Mouse (Mus musculus) embryonic facial prominence, embryonic 12.5 days (tissue): ENCODE measurements around the gene Ppwd1. TPM values are rescaled to one million over a fixed set of nuclear protein-coding genes. Genes with fewer than 3 reads are reported as not detected.
"Not testable (repeated sequence)": the region's sequence is repeated elsewhere in the genome, so short reads cannot be mapped to it uniquely, and the experiment has no call there.

Experiments
- ATAC-seq: fragments of 200-750 bp; cut with Nextera tagmentation; 2 replicates; pipeline ENCODE4 v1.8.0; 2017; ENCODE audit not compliant: insufficient number of reproducible peaks, insufficient read depth, low FRiP score, low TSS enrichment
- H3K27ac ChIP-seq: fragments of 300-500 bp; sonication (generic); 2 replicates; pipeline ENCODE4 v1.5.1; 2016; ENCODE audit warnings: mild to moderate bottlenecking
- H3K27me3 ChIP-seq: fragments of 300-500 bp; sonication (generic); 2 replicates; pipeline ENCODE4 v1.6.1; 2016; ENCODE audit warnings: mild to moderate bottlenecking, moderate library complexity
- H3K36me3 ChIP-seq: fragments of 300-500 bp; sonication (generic); 2 replicates; pipeline ENCODE4 v1.6.1; 2016; ENCODE audit warnings: mild to moderate bottlenecking
- H3K4me1 ChIP-seq: fragments of 300-500 bp; sonication (generic); 2 replicates; pipeline ENCODE4 v1.6.1; 2016
- H3K4me2 ChIP-seq: fragments of 300-500 bp; sonication (generic); replicated peaks from 2 replicates; pipeline ENCODE4 v1.6.1; 2016; ENCODE audit warnings: mild to moderate bottlenecking, moderate library complexity
- H3K4me3 ChIP-seq: fragments of 300-500 bp; sonication (generic); 2 replicates; pipeline ENCODE4 v1.5.1; 2016; ENCODE audit warnings: mild to moderate bottlenecking
- H3K9ac ChIP-seq: fragments of 300-500 bp; sonication (generic); 2 replicates; pipeline ENCODE4 v1.6.1; 2016; ENCODE audit warnings: mild to moderate bottlenecking, moderate library complexity
- H3K9me3 ChIP-seq: fragments of 300-500 bp; sonication (generic); 2 replicates; pipeline ENCODE4 v1.6.1; 2016; ENCODE audit warnings: mild to moderate bottlenecking, moderate library complexity
- WGBS: fragments of 180-500 bp; shearing (Covaris S2); methylation state at CpG from one replicate; pipeline ENCODE4 v1.1.7; 2016; 5-methylcytosine and 5-hydroxymethylcytosine counted together
- polyA plus RNA-seq: library from polyadenylated mRNA; unstranded; fragments of >200 nt; fragmentation: Nextera tagmentation; extraction: Ambion mirVana; gene quantifications from 2 replicates; pipeline ENCODE4 v1.2.1, GENCODE M21; 2016

The Ppwd1 gene
- polyA plus RNA-seq = 15.8 and 17.1 TPM in 2 replicates

DNA sequence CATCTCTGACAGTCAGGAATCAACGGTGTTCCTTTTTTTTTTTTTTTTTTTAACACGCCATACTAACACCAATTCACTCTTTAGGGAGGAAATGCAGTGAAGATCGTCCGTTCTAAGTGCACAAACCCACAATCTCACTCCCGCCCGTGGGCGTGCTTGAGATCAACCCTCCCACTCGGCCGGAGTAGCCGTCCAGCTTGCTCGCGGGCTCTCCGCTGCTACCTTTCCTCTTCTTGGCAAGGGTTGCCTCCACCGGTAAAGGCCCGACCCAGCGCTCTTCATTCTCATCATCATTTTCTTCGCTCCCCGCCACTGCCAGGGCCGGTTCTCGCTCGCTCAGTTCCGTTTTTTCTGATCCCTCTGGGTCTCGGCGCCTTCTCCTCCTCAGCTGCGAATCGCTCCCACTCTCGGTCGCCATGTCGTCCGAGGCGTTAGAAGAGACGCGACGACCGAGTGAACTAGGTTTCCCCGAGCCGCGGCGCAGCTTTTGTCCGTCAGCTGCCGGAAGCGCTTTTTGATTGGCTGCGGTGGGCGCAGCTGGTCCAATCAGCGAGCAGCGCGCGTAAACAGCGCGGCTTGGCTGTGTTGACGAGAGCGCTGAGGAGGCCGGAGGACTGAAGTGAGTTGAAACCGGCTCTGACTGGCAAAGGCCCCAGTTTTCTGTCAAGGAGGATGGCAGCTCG, at the start of gene Ppwd1, which contains the start of gene Cenpk:
Gene Ppwd1, minus strand, starts transcription at position 460 of the 683 bp plus-strand sequence.
Gene Cenpk, plus strand, starts transcription at position 228 of the 683 bp plus-strand sequence.
- Histone ChIP-seq H3K4me3 (peak within 1 kb of the TSS; percentile 75), H3K9me3 (no peaks in the 10 kb centered on the region), H3K9ac (peak within 1 kb of the TSS; percentile 78), H3K4me1 (peaks cover 5% of the 10 kb centered on the region), H3K27ac (peak within 1 kb of the TSS; percentile 88), H3K4me2 (peak within 1 kb of the TSS; percentile 69), H3K27me3 (no peaks in the 10 kb centered on the region), H3K36me3 (no peaks in the 10 kb centered on the region)
- under 1% methylated on average over 55 of the region's 55 CpGs for WGBS
- ATAC-seq = peak; percentile 98

DNA sequence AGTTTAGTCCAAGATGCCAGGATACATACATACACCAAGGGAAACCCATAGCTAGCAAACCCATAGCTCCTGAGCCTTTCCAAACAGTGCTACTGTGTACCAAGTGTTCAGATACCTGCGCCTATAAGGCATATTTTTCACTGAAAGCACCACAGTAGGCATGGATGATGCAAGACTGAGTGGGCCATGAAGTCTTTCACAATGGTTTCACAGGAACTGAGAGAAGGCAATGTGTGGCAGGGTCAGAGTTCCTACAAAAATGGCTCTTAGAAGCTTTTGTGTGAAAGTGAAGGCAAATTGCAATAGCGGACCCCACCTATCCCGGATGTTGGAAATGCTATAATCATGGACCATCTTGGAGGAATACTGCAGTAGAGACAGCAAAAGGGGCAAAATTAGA, 30.4 kb upstream of the Ppwd1 start:
- Histone ChIP-seq H3K9me3 (no peaks in the 10 kb centered on the region), H3K27ac (no peak overlapping the region), H3K4me3 (no peak overlapping the region), H3K36me3 (no peaks in the 10 kb centered on the region), H3K9ac (no peak overlapping the region), H3K4me1 (no peaks in the 10 kb centered on the region), H3K27me3 (no peaks in the 10 kb centered on the region), H3K4me2 (no peak overlapping the region)
- WGBS = 88% methylated on average over 3 of the region's 3 CpGs
- no peak for ATAC-seq

DNA sequence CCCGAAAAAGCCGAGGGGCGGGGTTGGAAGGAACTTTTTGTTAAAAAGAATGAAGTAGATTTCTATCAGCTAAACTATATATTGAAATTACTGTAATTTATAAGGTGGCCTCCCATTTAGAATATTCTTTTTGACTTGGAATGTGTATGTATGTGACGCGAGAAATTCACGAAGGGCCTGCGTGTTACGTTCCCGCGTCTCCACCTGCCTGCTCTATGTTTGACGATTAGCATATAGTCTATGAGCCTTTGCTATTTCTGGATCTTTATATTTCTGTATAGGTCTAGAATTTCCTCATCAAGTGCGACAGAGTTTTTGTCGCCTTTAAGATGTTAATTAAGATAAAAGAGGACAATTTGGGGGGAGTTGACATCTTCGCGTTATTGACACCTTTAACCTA, 538 bp upstream of the Ppwd1 start:
- Histone ChIP-seq H3K4me1 (peaks cover 5% of the 10 kb centered on the region), H3K36me3 (no peaks in the 10 kb centered on the region), H3K27ac (peak overlapping the region; percentile 69), H3K9me3 (no peaks in the 10 kb centered on the region), H3K9ac (peak overlapping the region; percentile 56), H3K4me3 (peak overlapping the region; percentile 75), H3K27me3 (no peaks in the 10 kb centered on the region), H3K4me2 (peak overlapping the region; percentile 69)
- no peak for ATAC-seq
- WGBS = 7% methylated on average over 15 of the region's 15 CpGs

DNA sequence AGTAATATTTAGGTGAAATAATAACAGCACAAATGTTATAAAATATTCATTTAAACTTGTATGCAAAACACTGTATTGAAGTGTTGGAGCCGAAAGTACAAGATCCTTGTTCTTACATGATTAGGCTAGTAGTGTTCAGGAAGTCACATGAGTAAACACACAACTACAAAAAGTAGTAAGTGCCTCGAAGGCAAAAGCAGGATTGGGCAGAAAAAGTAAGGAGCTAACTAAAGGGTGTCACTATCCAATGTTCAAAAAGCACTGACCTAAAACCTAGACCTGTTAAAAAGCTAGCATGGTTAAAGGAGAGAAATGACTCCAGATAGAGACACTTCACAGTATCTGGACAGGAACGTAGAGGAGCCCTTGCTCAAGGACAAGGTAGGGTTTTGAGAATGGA, 1.2 kb downstream of the Ppwd1 start:
- Histone ChIP-seq H3K9me3 (no peaks in the 10 kb centered on the region), H3K4me3 (peak overlapping the region; percentile 75), H3K27ac (no peak overlapping the region), H3K9ac (peak overlapping the region; percentile 78; the same call in 1 of the 2 replicates), H3K27me3 (no peaks in the 10 kb centered on the region), H3K4me1 (peaks cover 5% of the 10 kb centered on the region), H3K36me3 (no peaks in the 10 kb centered on the region), H3K4me2 (peak overlapping the region; percentile 69)
- no peak for ATAC-seq
- WGBS = 68% methylated on average over 3 of the region's 3 CpGs

DNA sequence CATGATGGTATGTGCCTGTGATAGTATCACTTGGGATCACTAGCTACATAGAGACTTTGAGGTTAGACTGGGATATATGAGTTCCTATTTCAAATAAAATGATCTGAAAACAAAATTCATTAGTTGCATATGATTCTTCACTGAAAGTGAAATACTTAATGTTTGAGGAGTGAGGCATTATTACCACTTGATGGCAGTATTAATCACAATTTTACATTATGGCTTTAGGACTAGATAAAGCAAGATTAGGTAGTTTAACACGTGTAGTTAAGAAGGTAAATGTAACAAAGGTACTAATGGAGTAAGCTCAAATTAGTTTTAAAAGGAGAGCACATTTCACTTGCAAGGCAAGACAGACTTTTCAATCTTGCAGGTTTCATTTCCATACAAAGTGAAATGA, 24.3 kb downstream of the Ppwd1 start:
- WGBS = 75% methylated on average over 1 of the region's 1 CpGs
- Histone ChIP-seq H3K27me3 (no peaks in the 10 kb centered on the region), H3K4me1 (no peaks in the 10 kb centered on the region), H3K4me2 (no peak overlapping the region), H3K9ac (no peak overlapping the region), H3K27ac (no peak overlapping the region), H3K9me3 (no peaks in the 10 kb centered on the region), H3K4me3 (no peak overlapping the region), H3K36me3 (peaks cover 23% of the 10 kb centered on the region)
- no peak for ATAC-seq

DNA sequence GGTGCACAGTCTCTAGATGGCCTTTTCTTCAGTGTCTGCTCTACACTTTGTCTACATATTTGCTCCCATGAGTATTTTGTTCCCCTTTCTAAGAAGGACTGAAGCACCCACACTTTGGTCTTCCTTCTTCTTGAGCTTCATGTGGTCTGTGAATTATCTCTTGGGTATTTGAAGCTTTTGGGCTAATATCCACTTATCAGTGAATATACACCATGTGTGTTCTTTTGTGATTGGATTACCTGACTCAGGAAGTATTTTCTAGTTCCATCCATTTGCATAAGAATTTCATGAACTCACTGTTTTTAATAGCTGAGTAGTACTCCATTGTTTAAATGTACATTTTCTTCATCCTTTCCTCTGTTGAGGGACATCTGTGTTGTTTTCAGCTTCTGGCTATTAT, 32.8 kb downstream of the Ppwd1 start:
- H3K4me1 ChIP-seq, H3K9me3 ChIP-seq, H3K27ac ChIP-seq, H3K9ac ChIP-seq, H3K4me3 ChIP-seq, ATAC-seq, H3K27me3 ChIP-seq, H3K4me2 ChIP-seq: not testable (repeated sequence)
- peaks cover 22% of the 10 kb centered on the region for H3K36me3 ChIP-seq

DNA sequence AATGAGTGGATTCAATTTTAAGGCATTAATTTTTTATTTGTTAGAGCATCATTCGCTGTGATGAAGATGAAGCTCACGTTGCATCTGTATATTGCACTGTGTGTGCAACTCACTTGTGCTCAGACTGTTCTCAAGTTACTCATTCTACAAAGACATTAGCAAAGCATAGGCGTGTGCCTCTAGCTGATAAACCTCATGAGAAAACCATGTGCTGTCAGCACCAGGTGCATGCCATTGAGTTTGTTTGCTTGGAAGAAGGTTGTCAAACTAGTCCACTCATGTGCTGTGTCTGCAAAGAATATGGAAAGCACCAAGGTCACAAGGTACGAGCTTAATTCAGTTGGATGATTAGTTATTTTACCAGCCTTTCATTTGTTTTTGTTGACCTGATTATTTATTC, 41.3 kb downstream of the Ppwd1 start:
- ATAC-seq = no peak
- 84% methylated on average over 4 of the region's 4 CpGs for WGBS
- Histone ChIP-seq H3K36me3 (peaks cover 36% of the 10 kb centered on the region), H3K4me3 (no peak overlapping the region), H3K27ac (no peak overlapping the region), H3K27me3 (no peaks in the 10 kb centered on the region), H3K9ac (no peak overlapping the region), H3K4me2 (no peak overlapping the region), H3K9me3 (no peaks in the 10 kb centered on the region), H3K4me1 (no peaks in the 10 kb centered on the region)

DNA sequence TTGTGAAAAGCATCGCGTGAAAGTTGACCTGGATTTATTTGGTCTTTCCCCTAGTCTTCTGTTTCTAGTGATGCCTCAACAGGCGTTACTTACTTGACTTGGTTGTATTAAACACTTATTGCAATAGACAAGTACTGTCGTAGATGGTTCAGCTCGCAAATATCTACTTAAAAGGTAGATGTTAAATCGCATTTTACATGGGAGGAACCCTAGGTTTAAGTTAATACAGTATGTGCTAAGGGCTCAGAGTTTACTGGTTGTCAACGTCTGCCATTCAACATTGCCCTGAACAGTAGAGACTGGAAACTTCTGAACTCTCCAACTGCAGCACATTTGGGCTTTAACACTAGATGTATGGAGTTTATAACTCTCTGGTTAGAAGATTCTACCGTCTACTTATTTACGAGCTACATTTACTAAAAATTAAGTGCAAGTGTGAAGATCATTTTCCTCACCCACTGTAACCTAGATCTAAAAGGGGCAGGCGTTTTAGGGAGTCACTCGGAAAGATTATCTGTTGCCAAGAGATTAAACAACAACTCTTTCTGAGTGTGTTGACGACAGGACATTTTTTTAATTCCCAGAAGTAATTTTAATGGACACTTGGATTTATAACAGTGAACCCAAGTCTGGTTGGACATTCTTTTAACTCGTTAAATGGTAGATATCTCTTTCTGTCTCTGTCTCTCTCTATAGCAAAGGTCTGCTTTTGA, 49.3 kb downstream of the Ppwd1 start:
- Histone ChIP-seq H3K27ac (no peak overlapping the region), H3K4me1 (peaks cover 12% of the 10 kb centered on the region)

GRCm38 (mm10) chr13:104178650-104179121, 50.0 kb downstream of the Ppwd1 start, which contains the start of gene Trim23:
Trim23 (plus strand) TSS chr13:104178797.
- ATAC-seq = peak; percentile 98
- Histone ChIP-seq H3K4me3 (peak within 1 kb of the TSS; percentile 72), H3K27me3 (no peaks in the 10 kb centered on the region), H3K27ac (peak within 1 kb of the TSS; percentile 84), H3K9me3 (no peaks in the 10 kb centered on the region), H3K9ac (peak within 1 kb of the TSS; percentile 79), H3K36me3 (peaks cover 17% of the 10 kb centered on the region), H3K4me2 (peak within 1 kb of the TSS; percentile 63), H3K4me1 (peaks cover 12% of the 10 kb centered on the region)
- under 1% methylated on average over 38 of the region's 38 CpGs for WGBS

More for the DNA sequence above, 49.3 kb downstream of the Ppwd1 start:
- Histone ChIP-seq H3K4me3 (peak overlapping the region; percentile 72), H3K9ac (peak overlapping the region; percentile 79), H3K4me2 (peak overlapping the region; percentile 61), H3K36me3 (peaks cover 19% of the 10 kb centered on the region), H3K27me3 (no peaks in the 10 kb centered on the region), H3K9me3 (no peaks in the 10 kb centered on the region)
- no peak for ATAC-seq
- WGBS = 21% methylated on average over 13 of the region's 13 CpGs

DNA sequence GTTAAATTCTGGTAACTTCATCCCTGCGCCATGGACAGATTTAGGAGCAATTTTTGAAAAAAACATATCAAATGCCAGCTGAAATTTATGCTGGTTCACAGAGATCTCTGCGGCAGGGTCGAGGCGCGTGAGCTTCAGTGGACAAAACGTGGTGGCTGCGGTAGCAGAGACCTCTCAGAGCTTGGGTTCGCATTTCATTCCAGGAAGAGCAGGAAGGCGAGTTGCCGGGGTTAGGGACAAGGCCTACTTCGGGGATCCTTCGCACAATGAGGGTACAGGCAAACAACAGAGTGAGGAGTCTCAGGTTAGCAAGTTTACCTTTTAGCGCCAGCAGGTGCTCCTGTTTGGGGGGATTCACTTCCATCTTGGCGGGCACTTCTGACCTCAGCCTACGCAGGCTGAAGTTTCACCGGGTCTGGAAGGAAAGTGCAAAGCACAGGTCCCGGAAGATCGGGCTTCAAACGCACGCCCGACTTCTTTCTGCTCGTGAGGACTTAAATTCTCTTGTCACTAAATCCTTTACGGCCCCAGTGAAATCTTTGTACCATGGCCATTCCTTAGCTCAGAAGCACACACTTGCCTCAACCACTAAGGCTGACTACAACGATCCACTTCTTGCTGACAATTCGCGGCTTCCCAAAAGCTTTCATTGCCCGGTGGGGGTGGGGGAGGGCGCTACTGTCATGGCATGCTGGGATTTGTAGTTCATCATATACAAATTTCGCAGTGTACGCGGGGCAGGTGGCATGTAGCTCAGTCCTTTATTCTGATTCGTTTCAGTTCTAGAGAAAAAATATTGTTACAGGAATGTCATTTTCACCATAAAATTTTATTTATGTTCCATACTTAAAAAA, 50.6 kb downstream of the Ppwd1 start, which contains the start of gene Trappc13:
Gene Trappc13, minus strand, starts transcription at position 674 of the 854 bp plus-strand sequence.
- Histone ChIP-seq H3K27ac (peak within 1 kb of the TSS; percentile 84), H3K36me3 (peaks cover 12% of the 10 kb centered on the region; the same call in 1 of the 2 replicates), H3K9ac (peak within 1 kb of the TSS; percentile 79), H3K4me2 (peak within 1 kb of the TSS; percentile 63), H3K4me3 (peak within 1 kb of the TSS; percentile 72), H3K4me1 (peaks cover 12% of the 10 kb centered on the region), H3K9me3 (no peaks in the 10 kb centered on the region), H3K27me3 (no peaks in the 10 kb centered on the region)
- WGBS = under 1% methylated on average over 32 of the region's 32 CpGs
- ATAC-seq = peak; percentile 80

DNA sequence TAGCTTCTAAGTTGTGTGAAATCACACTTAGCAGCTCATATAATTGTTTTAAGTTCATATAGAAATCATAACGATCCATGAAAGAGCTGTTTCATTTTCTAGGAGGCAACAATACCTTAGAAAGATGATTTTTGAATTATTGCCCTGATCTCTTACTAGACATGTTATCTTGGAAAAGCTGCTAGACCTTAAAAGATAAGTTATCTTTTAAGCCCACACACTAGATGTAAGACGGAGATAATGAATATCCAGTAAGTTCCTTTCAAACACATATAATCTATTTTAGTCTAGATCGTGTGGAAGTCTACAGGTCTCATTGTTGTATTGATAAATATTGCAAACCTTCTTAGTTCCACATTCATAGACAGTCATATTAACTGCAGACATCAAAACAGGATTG, 51.8 kb downstream of the Ppwd1 start:
- Histone ChIP-seq H3K27ac (no peak overlapping the region), H3K4me3 (peak overlapping the region; percentile 25), H3K9ac (peak overlapping the region; percentile 41; the same call in 1 of the 2 replicates), H3K4me2 (peak overlapping the region; percentile 63), H3K36me3 (peaks cover 8% of the 10 kb centered on the region; the same call in 1 of the 2 replicates), H3K4me1 (peaks cover 12% of the 10 kb centered on the region), H3K27me3 (no peaks in the 10 kb centered on the region), H3K9me3 (no peaks in the 10 kb centered on the region)
- 83% methylated on average over 3 of the region's 3 CpGs for WGBS
- ATAC-seq = no peak
